Mouse (Mus musculus): ENCODE results near the gene Pbx4. TPM values are rescaled to one million over a fixed set of nuclear protein-coding genes. Genes with fewer than 3 reads are reported as not detected.
A peak's percentile ranks its signal among the peaks of the same experiment; 100 is the strongest.

Gene Pbx4
- polyA plus RNA-seq, 1 experiment = not detected

DNA sequence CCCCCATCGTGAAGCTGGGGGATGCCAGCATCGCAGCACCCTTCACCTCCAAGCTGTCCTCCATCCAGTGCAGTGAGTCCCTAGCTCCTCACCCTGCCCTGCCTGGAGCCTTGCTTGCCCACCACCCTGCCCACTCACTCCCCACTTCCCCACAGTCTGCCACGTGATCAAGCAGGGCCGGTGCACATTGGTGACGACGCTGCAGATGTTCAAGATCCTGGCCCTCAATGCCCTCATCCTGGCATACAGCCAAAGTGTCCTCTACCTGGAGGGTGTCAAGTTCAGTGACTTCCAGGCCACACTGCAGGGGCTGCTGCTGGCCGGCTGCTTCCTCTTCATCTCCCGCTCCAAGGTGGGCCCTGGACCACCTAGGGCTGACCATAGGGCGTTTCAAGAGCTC is 26.8 kb upstream of the Pbx4 start:
- Histone ChIP-seq H3K4me3 (ENCODE audit: insufficient read depth, low read depth, low read length) (no peak overlapping the region), H3K4me1 (ENCODE audit: control insufficient read depth, insufficient read depth, low read length) (peaks cover 10% of the 10 kb centered on the region), H3K27ac (ENCODE audit: insufficient read depth, low read depth, low read length) (no peak overlapping the region)
- TF ChIP-seq POLR2A (IDR thresholded peaks at IDR 0.05; ENCODE audit: insufficient read depth, low read depth, low read length) (no peak), CTCF (IDR thresholded peaks at IDR 0.05; ENCODE audit: insufficient read depth, low read depth, low read length) (no peak)
- 93% methylated on average over 9 of the region's 9 CpGs for WGBS

DNA sequence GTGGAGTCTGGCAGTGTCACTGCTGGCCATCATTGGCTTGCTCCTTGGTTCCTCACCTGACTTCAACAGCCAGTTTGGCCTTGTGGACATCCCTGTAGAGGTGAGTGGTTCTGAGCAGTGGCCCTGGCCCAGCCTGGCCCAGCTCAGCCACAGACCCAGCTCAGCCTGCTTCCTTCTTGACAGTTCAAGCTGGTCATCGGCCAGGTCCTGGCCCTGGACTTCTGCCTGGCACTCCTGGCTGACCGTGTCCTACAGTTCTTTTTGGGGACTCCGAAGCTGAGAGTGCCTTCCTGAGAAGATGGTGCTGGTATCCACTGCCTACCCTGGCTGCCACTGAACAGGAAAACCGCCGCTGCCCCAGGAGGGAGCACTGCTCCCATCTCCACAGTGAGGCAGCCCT is 25.1 kb upstream of the Pbx4 start:
- H3K4me3 ChIP-seq (ENCODE audit: insufficient read depth, low read depth, low read length) = no peak overlapping the region
- H3K4me1 ChIP-seq (ENCODE audit: control insufficient read depth, insufficient read depth, low read length) = peaks cover 10% of the 10 kb centered on the region
- no peak for TF ChIP-seq POLR2A (IDR thresholded peaks at IDR 0.05; ENCODE audit: insufficient read depth, low read depth, low read length)
- no peak for TF ChIP-seq CTCF (IDR thresholded peaks at IDR 0.05; ENCODE audit: insufficient read depth, low read depth, low read length)
- WGBS = 83% methylated on average over 5 of the region's 5 CpGs
- H3K27ac ChIP-seq (ENCODE audit: insufficient read depth, low read depth, low read length) = no peak overlapping the region

DNA sequence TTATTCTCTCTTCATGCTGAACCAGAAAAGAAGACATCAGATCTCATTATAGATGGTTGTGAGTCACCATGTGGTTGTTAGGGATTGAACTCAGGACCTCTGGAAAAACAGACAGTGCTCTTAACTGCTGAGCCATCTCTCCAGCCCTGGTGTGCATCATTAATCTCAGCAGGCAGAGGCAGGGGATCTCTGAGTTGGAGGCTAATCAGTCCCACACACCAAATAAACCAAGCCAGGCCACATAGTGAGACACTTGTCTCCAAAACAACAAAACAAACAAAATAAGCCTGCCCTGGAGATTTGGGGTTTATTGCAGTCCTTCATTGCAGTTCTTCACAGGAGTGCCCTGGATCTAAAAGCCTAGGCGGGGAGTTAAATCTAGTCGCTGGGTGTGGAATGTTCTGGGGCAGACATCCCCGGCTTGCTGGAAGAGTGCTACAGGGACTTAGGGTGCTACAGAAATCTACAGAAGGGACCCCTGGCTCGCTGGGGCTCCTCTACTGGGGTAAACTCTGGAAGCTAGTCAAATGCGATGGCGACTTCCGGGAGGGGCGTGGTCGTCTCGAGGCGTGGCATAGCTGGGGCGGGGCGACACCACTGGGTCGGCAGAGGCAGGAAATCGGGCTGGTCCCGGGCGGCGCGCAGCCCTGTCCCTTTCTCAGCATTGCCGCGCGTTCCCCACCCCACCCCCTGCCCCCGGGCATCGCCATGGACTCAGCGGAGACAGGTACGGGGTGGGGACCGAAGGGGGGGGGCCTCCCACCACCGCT is 24.0 kb upstream of the Pbx4 start, which contains the start of gene Gmip:
TSS of gene Gmip (plus strand) at position 586 of the 770 bp plus-strand sequence.
- Histone ChIP-seq H3K4me1 (ENCODE audit: control insufficient read depth, insufficient read depth, low read length) (peaks cover 10% of the 10 kb centered on the region), H3K27ac (ENCODE audit: insufficient read depth, low read depth, low read length) (no peak within 1 kb of the TSS), H3K4me3 (ENCODE audit: insufficient read depth, low read depth, low read length) (peak within 1 kb of the TSS; percentile 49)
- no peak for TF ChIP-seq POLR2A (IDR thresholded peaks at IDR 0.05; ENCODE audit: insufficient read depth, low read depth, low read length)
- TF ChIP-seq CTCF (IDR thresholded peaks at IDR 0.05; ENCODE audit: insufficient read depth, low read depth, low read length) = no peak
- WGBS = 7% methylated on average over 28 of the region's 28 CpGs

DNA sequence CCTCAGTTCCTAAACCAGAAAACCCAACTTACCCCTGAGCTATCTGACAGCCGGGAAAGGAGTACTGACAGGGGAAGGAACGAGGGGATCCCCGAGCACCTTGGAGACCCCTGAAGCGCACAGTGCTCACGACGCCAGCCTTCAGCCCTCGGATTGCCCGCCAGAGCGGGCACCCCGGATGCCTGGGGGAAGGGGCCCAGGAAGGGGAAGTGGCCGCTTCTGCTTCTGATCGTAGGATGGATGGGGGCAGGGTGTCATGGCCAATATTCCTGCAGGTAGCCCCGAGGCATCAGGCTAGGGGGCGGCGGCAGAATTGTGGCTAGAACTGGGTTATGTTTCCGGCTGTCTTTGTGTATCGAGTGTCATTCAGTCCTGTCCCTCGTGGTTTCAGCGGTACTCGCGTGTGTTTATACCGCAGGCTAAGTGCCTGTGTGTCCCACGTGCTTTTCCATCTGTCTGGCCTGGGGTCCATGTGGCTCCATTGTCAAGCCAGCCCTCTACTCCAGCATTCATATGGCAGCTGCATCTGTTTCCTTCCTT is 23.4 kb upstream of the Pbx4 start:
- Histone ChIP-seq H3K27ac (ENCODE audit: insufficient read depth, low read depth, low read length) (no peak overlapping the region), H3K4me1 (ENCODE audit: control insufficient read depth, insufficient read depth, low read length) (peaks cover 10% of the 10 kb centered on the region), H3K4me3 (ENCODE audit: insufficient read depth, low read depth, low read length) (peak overlapping the region; percentile 49)
- 3% methylated on average over 23 of the region's 23 CpGs for WGBS
- TF ChIP-seq CTCF (IDR thresholded peaks at IDR 0.05; ENCODE audit: insufficient read depth, low read depth, low read length) = no peak

- TF ChIP-seq CTCF (IDR thresholded peaks at IDR 0.05; ENCODE audit: insufficient read depth, low read depth, low read length) = no peak
- TF ChIP-seq POLR2A (IDR thresholded peaks at IDR 0.05; ENCODE audit: insufficient read depth, low read depth, low read length) = no peak
- Histone ChIP-seq H3K4me1 (ENCODE audit: control insufficient read depth, insufficient read depth, low read length) (peaks cover 10% of the 10 kb centered on the region), H3K27ac (ENCODE audit: insufficient read depth, low read depth, low read length) (no peak overlapping the region), H3K4me3 (ENCODE audit: insufficient read depth, low read depth, low read length) (no peak overlapping the region)
- 79% methylated on average over 3 of the region's 3 CpGs for WGBS
These were observed 22.5 kb upstream of the Pbx4 start for GRCm38 (mm10) chr8:69809820-69810219.

DNA sequence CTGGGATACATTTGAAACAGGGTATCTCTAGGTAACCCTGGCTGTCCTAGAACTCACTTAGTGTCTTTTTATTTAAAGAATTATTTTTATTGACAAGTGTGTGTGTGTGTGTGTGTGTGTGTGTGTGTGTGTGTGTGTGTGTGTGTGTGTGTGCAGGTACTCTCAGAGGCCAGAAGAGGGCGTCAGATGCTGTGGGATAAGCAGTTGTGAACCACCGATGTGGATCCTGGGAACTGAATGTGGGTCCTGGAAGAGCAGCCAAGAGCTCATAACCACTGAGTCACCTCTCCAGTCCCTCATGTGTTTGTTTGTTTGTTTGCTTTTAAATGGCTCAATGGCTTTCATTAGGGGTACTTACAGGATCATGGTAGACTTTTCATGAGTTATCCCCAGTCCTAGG is 17.4 kb upstream of the Pbx4 start:
- H3K4me1 ChIP-seq (ENCODE audit: control insufficient read depth, insufficient read depth, low read length) = no peaks in the 10 kb centered on the region
- TF ChIP-seq POLR2A (IDR thresholded peaks at IDR 0.05; ENCODE audit: insufficient read depth, low read depth, low read length) (no peak), CTCF (IDR thresholded peaks at IDR 0.05; ENCODE audit: insufficient read depth, low read depth, low read length) (no peak)
- H3K4me3 ChIP-seq (ENCODE audit: insufficient read depth, low read depth, low read length) = no peak overlapping the region
- WGBS = 89% methylated on average over 2 of the region's 2 CpGs
- H3K27ac ChIP-seq (ENCODE audit: insufficient read depth, low read depth, low read length) = no peak overlapping the region

DNA sequence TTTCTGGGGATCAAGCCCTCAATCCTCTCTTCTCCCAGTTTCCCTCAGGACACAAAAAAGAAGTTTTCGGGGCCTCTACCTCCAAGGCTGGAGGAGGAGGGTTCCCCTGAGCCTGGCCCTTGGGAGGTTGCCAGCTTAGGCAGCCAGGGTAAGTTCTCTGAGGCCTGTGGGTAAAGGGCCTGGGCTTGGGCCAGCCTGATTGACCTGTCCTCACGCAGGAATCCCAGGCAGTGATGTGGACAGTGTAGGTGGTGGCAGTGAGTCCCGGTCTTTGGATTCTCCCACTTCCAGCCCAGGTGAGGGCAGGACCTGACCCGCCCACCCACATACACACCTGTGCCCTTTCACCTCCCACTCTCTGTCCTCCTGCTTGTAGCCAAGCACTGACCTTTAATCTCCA is 16.9 kb upstream of the Pbx4 start:
- 95% methylated on average over 4 of the region's 4 CpGs for WGBS
- TF ChIP-seq POLR2A (IDR thresholded peaks at IDR 0.05; ENCODE audit: insufficient read depth, low read depth, low read length) (no peak), CTCF (IDR thresholded peaks at IDR 0.05; ENCODE audit: insufficient read depth, low read depth, low read length) (no peak)
- H3K4me1 ChIP-seq (ENCODE audit: control insufficient read depth, insufficient read depth, low read length) = no peaks in the 10 kb centered on the region
- H3K27ac ChIP-seq (ENCODE audit: insufficient read depth, low read depth, low read length) = no peak overlapping the region
- no peak overlapping the region for H3K4me3 ChIP-seq (ENCODE audit: insufficient read depth, low read depth, low read length)

GRCm38 (mm10) chr8:69820466-69820865 is 11.8 kb upstream of the Pbx4 start:
- Histone ChIP-seq H3K27ac (ENCODE audit: insufficient read depth, low read depth, low read length) (no peak overlapping the region), H3K4me3 (ENCODE audit: insufficient read depth, low read depth, low read length) (no peak overlapping the region)
- 85% methylated on average over 9 of the region's 9 CpGs for WGBS

DNA sequence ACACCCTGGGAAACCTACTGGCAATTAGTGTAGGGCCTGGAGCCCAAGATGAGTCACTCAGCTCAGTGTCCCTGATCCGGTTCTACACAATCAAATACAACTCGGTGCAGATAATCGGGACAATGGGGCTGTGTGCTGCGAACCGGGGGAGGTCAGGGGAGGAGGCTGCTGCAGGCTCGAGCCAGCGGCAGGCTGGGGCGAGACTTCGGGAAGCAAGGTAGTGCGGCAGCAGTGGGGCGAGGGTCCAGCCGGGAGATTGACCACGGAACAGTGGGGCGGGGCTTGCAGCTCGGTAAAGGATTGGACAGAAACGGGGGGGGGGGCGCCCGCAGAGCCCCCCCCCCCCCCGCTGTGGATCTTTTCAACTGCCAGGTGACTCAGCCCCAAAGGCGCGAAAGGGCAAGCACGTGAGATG is 10.3 kb upstream of the Pbx4 start:
- 0% methylated on average over 14 of the region's 22 CpGs for WGBS
- TF ChIP-seq POLR2A (IDR thresholded peaks at IDR 0.05; ENCODE audit: insufficient read depth, low read depth, low read length) (no peak), CTCF (IDR thresholded peaks at IDR 0.05; ENCODE audit: insufficient read depth, low read depth, low read length) (no peak)
- peaks cover 10% of the 10 kb centered on the region for H3K4me1 ChIP-seq (ENCODE audit: control insufficient read depth, insufficient read depth, low read length)
- H3K27ac ChIP-seq (ENCODE audit: insufficient read depth, low read depth, low read length) = no peak overlapping the region
- H3K4me3 ChIP-seq (ENCODE audit: insufficient read depth, low read depth, low read length) = peak overlapping the region; percentile 52

More at GRCm38 (mm10) chr8:69820466-69820865, 11.8 kb upstream of the Pbx4 start:
- H3K4me1 ChIP-seq (ENCODE audit: control insufficient read depth, insufficient read depth, low read length) = peaks cover 10% of the 10 kb centered on the region
- TF ChIP-seq CTCF (IDR thresholded peaks at IDR 0.05; ENCODE audit: insufficient read depth, low read depth, low read length) (no peak), POLR2A (IDR thresholded peaks at IDR 0.05; ENCODE audit: insufficient read depth, low read depth, low read length) (no peak)

All from olfactory bulb, adult 2 months (tissue).